Mouse (Mus musculus): ENCODE measurements around the gene Sv2c.
A peak's percentile ranks its signal among the peaks of the same experiment; 100 is the strongest.
"Not testable (repeated sequence)": the region's sequence is repeated elsewhere in the genome, so short reads cannot be mapped to it uniquely, and the experiment has no call there.

Sv2c gene

DNA sequence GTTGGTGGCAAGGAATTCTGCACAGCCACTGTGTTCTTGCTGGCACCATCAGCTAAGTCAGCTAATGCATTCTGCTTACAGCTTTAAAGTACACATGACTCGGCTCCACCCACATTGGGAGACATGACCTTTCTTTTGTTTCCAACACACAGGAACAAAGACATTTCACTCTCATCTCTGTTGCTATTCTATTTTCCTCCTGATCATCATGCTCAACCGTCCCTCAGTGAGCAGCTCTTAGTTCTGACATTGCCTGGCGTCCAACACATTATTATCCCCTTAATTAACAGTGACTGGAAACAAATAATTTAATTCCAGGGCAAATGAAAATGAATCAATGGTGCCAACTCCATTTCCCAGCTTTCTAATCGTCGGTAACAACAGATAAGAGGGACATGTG, 87.0 kb downstream of the Sv2c start:
- no peak for DNase-seq

DNA sequence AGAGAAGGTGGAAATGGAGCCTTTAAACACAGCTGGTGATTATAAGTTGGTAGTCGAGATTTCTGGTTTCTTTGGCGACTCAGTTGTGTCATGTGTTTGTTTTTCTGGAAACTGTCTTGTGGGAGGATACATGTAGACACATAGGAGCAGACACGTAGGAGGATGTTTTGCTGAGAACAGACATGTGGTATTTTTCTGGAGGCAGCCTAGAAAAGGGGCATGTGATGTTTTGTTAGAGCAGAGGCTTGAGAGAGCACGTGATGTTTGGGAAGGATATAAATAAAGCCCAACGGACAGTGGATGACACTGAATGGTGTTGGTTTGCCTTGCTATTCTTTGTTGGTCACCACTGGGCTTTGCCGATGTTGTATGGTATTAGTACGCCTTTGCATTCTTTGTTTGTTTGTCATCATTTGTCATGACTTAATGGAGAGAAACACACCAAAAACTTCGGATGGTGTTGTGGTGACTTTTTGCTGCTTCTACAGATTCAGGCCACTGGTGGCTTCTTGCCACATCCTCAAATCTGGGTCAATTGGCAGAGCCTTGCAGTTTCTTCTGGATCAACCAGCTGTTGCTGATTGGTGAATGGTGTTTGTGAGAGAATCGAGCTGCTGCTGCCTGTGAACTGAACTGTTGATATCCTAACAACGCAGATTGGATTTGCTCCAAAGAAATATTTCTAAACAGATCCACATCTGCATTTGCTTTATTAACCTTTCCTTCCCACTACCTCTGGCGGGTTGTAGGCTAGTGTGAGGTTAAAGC, 91.9 kb downstream of the Sv2c start:
- no peak for DNase-seq

DNA sequence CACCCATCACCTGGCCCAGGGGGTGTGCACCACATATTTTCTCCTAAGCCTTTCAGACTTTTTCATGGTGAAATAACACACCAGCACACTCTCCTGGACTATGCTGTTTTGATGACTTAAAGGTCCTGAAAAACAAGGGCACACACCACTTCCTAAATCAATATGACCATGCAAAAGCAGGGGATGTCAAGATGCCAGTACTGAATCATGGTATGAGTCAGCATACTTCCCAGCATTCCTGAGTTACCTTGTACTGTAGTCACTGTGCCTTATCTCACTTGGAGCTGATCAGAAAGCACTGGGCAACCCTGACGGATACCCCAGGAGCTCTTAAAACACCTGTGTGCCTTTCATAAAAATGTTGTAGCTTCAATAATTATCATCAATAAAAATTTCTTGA, 92.8 kb downstream of the Sv2c start:
- DNase-seq, result no peak

DNA sequence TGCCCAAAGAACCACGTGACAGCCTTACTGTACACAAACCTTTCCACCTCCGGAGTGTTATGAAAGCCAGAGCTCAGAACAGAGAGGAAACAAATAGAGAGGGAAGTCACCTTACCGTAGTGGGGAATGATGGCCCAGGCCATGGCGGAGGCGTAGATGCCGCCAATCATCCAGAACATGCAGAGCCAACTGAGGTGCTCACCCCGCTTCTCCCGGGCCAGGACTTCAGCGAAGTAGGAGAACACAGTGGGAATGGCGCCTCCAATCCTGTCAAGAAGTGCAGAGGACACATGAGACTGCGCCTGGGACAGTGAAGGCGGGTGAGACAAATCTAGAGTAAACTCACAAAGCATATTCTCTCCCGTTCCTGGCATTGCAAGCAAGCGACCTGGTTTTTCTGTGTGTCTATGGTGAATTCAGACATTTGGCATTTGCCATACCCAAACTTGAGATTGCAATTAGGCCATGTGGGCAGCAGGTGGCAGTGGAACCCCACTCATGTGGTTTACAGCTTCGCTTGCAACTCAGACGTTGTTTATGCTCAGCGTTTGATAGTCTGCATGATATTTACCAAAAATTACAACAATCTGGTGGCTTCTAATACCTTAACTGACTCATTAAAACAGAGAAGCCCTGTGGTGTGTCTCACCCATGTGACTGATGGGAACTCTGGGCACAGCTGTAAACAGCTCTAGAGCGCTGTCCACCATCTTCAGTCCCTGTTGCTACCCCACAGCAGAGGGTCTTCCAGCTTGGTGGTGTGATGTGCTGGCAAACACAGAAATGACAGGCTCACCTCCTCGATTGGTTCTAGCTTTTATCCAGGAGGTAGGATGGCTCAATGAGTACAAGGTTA, 101.8 kb downstream of the Sv2c start:
- DNase-seq, result peak; percentile 76

DNA sequence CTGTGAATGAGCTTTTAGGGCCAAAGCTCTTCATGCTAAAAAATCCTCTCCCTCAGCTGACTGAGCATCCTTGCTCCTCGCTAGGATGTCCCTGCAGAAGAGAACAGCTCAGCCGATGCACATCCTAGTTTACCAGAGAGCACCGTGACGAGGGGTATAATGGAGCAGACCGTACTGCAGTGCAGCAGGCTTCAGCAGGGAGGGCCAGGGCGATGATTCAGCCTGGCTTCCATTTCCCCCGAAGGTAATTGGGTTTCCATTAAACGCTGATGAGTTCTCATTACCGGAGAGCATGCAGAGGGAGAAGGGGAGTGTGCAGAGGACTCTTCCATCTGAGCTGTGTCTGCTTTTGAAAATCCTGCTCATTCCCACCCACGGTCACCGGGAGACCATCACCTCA, 108.5 kb downstream of the Sv2c start:
- no peak for DNase-seq

DNA sequence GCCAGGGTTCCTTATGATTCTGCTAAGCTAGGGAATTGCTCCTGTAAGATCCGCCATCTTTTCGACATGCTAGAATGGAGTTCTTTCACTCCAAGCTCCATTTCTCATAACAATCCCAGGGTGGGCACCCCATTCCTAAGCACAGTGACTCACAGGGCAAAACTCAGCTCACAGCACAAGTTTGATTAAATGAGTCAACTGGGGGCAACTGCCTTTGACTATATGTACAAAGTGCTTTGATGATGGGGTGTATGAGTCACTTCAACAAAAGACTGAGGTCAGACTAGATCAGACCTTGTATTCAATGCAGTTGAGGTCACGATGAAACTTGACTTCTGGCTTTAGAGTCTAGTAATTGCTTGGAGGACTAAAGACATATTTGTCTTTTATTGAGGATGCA, 116.9 kb downstream of the Sv2c start:
- no peak for DNase-seq

DNA sequence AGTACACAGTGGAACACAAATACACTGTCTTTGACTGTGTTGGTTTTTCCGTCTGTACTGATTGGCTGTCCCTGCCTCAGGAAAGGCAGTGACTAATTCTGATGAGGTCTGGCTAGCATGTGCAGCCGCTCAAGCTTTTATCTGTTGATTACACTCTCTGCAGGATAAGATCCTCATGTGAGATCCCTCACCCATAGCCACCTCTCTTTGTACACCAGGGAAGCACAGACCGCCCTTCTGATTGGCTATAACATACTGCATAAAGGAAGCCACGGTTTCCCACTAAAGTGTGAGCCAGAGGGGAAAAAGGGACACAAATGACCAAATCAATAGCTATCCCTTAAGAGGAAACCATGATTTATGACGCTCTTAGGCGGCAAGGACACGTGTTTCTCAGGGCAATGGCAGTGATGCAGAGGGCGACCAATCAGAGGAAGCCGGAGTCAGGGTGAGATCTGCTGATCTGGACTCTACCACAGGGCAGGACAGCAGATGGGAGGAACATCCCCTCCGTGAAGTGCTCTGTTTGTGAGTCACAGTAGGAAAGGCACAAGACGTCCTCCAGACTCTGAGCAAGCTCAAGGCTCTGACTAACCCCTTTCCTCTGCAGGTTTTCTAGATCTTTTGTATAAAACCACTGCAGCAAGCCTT, 121.4 kb downstream of the Sv2c start:
- peak; percentile 67 for DNase-seq

DNA sequence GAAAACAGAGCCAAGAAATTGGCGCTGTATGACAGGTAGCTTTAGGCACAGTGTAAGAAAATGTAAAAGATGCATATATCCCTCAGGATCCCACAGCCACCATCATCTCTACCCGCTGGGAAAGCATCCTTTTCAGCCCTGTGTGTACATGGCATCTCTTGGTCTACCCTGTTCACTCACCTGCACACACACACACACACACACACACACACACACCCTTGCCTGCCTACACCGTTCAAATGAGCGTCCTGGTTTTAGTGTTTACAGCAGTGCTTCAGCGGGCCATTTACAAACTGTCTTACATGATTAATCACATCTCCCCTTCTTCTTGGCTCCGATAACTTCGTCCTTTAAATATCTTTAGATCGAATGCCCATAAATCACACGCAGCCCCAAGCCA, 123.4 kb downstream of the Sv2c start:
- DNase-seq, result no peak

GRCm38 (mm10) chr13:96008154-96008553, 124.2 kb downstream of the Sv2c start:
- DNase-seq, result no peak

GRCm38 (mm10) chr13:96003539-96003938, 128.8 kb downstream of the Sv2c start:
- DNase-seq, result no peak

DNA sequence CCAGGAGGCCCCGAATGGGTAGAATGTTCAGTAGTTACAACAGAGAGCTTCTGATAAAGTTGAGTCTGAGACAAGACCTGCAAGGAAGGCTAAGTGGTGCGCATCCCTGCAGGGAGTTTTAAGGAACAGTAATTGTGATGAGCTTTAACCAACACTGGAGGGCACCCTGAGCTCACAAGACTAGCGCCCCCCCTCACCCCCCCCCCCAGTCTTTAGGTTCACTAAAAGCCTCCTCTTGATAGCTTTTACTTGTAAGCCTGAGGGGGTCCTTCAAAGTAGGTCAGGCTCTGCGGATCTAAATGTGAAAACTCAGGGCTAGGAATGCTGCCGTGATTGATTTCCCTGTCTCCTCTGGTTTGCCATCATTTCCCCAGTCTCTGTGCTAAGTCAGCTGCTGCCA, 129.9 kb downstream of the Sv2c start:
- DNase-seq, result peak; percentile 45

DNA sequence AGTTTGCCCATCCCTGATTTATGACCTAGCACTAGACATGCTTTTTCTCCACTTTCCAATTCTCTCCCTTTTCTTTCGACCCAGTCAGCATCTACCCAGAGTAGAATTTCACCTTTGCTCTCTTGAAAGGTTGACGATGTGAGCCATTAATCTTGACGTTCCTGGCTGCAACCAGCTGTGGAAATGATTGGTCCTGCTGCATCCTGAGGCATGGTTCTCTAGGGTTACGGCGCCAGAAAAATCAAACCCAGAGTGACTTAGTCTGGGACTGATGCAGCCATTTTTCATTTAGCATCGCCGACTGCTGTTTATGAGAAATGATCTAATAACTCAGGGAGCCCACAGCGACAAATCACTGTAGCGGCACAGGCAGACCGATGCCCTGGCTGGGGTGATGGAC, 133.0 kb downstream of the Sv2c start:
- DNase-seq, result peak; percentile 58

- DNase-seq, result no peak
Measured at GRCm38 (mm10) chr13:95997294-95997693, 135.1 kb downstream of the Sv2c start.

DNA sequence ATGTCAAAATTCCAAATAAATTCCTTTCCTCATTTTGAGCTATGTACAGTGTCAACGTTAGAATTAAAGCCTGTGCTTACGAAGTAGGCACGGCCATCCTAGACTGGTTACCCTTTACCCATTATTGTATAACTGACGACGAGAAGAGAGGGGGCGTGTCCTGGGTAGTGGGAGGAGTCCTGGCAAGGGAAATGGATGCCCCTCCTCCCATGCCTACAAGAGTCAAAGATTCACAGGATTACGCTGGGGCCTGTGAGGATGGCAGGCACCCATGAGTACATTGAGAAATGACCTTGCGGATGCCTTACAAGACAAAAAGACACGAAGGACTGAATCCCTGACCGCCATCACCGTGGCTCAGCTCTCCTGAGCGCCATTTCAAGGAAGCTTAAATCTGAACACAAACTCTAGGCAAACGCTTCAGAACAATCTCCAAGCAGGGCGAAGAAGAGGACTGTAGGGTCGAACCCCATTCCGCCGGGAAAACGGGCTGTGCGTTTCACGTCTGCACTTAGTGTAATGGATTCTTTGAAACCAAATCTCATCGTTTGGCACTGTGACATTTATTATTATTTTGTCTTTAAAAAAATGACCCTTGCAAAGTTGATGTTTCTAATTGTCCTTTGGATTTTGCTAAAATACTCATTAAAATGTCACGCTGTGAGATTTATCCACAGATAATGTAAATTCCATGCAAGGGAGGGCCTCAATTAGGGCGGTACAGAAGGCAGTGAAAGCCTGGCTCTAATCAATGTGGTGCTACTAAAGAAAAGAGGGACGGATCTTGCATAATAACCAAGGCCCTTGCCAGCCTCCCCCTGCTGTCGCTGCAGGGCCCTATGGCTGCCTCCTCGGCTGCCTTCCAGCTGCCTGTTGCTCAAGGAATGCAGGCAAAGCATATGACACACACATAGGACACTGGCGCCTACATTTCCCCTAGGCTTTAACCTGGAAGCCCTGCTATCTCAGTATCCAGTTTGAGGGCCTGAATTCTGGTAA, 137.4 kb downstream of the Sv2c start:
- peak; percentile 57 for DNase-seq

- DNase-seq, result no peak
Measured at GRCm38 (mm10) chr13:95988181-95988580, 144.2 kb downstream of the Sv2c start.

- DNase-seq, result no peak
Measured at GRCm38 (mm10) chr13:95987147-95987546, 145.2 kb downstream of the Sv2c start.

DNA sequence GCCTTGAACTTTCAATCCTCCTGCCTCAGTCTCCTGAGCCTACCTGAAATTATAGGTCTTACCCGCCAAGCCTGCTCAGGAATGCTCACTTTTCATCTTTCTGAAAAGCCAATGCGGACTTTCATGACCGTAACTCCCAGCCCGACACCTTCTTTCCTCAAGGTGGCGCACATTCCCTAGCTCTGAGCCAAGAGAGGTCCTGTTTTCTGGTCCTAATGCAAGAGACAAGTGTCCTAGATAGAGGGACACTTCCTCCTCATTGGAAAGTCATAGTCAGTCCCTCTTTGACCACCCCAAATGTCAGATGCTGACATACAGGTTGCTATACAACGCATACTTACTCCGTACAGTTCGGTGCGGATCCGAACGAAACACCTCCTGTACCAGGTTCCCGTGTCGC, 146.0 kb downstream of the Sv2c start:
- peak; percentile 60 for DNase-seq

GRCm38 (mm10) chr13:95975225-95975624, 157.2 kb downstream of the Sv2c start:
- DNase-seq, result no peak

- DNase-seq, result no peak
Measured at GRCm38 (mm10) chr13:95974106-95974505, 158.3 kb downstream of the Sv2c start.

DNA sequence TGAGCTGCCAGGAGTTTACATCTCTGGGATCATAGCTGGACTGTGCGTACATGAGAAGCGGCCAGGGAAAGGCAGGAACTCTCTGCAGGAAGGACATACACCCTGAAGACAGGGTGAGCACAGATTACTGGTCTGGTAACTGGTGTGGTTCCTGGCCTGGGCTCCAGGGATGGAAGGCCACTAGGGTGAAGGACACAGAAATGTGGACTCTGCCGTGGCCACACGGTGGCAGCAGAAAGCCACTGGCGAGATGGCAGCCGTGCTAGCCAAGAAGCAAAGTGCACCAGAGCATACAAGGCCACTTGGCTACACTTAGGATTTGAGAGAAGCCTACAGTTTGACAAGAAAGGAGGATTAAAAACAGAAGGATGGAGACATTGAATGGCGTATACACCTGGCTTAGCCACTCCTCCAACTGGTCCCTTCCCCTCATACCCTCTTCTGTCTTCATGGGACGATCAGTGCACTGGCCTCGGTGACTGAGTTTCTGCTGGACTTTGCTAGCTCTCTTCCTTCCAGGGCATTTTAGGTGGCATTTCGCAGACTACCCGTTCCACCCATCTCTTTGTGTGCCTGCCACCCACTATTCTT, 158.9 kb downstream of the Sv2c start:
- DNase-seq, result peak; percentile 84

GRCm38 (mm10) chr13:95968031-95968430, 164.3 kb downstream of the Sv2c start:
- not testable (repeated sequence) for DNase-seq

DNA sequence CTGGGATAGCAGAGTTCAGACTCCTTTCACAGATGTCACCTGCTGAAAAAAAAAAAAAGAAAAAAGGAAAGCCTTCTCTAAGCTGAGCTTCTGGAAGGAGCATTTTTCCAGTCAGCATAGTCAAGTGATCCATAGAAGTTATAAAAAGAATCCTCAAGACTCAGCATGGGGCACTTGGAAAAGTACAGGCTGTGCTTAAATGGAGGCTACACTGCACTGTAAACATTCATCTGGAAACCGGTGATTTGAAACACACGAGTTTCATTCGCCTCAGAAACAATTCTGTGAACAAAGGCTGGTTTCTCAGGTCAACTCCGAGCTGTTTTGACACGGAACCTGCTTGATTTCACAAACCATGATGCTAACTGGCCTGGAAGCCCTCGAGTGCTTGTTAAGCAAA, 165.6 kb downstream of the Sv2c start:
- no peak for DNase-seq
